Mouse (Mus musculus): ENCODE measurements around the gene Nckap5. TPM values are rescaled to one million over a fixed set of nuclear protein-coding genes. Genes with fewer than 3 reads are reported as not detected.

Gene Nckap5
- polyA plus RNA-seq, 1 experiment from 2014 or later = 4.8 TPM

- WGBS = 48% methylated on average over 4 of the region's 4 CpGs
- Histone ChIP-seq H3K27me3 (ENCODE audit: control insufficient read depth, insufficient read depth, low read length) (no peaks in the 10 kb centered on the region), H3K4me3 (replicated peaks; ENCODE audit: low read length) (no peak overlapping the region), H3K9ac (ENCODE audit: low read length) (no peak overlapping the region), H3K27ac (ENCODE audit: low read length) (no peak overlapping the region), H3K36me3 (ENCODE audit: control insufficient read depth, insufficient read depth, low read length) (no peaks in the 10 kb centered on the region), H3K4me2 (ENCODE audit: low read depth, low read length) (no peak overlapping the region), H3K4me1 (ENCODE audit: control insufficient read depth, insufficient read depth, low read length) (no peaks in the 10 kb centered on the region), H3K9me3 (replicated peaks; ENCODE audit: control insufficient read depth, low read length) (no peaks in the 10 kb centered on the region)
- ATAC-seq (ENCODE audit: insufficient read depth, low FRiP score) = no peak
Measured at GRCm38 (mm10) chr1:126391204-126391603, 439.4 kb downstream of the Nckap5 start.

- H3K4me2 ChIP-seq (ENCODE audit: low read depth, low read length) = no peak overlapping the region
- H3K36me3 ChIP-seq (ENCODE audit: control insufficient read depth, insufficient read depth, low read length) = no peaks in the 10 kb centered on the region
- no peaks in the 10 kb centered on the region for H3K27me3 ChIP-seq (ENCODE audit: control insufficient read depth, insufficient read depth, low read length)
- H3K9ac ChIP-seq (ENCODE audit: low read length) = no peak overlapping the region
- H3K27ac ChIP-seq (ENCODE audit: low read length) = no peak overlapping the region
- H3K4me3 ChIP-seq (replicated peaks; ENCODE audit: low read length) = no peak overlapping the region
- no peaks in the 10 kb centered on the region for H3K4me1 ChIP-seq (ENCODE audit: control insufficient read depth, insufficient read depth, low read length)
- 61% methylated on average over 9 of the region's 9 CpGs for WGBS
- no peaks in the 10 kb centered on the region for H3K9me3 ChIP-seq (replicated peaks; ENCODE audit: control insufficient read depth, low read length)
- ATAC-seq (ENCODE audit: insufficient read depth, low FRiP score) = no peak
Measured at GRCm38 (mm10) chr1:126377339-126377980, 453.1 kb downstream of the Nckap5 start.

GRCm38 (mm10) chr1:126366736-126367135 lies 463.9 kb downstream of the Nckap5 start:
- Histone ChIP-seq H3K36me3 (ENCODE audit: control insufficient read depth, insufficient read depth, low read length) (no peaks in the 10 kb centered on the region), H3K9ac (ENCODE audit: low read length) (no peak overlapping the region), H3K4me2 (ENCODE audit: low read depth, low read length) (no peak overlapping the region), H3K27me3 (ENCODE audit: control insufficient read depth, insufficient read depth, low read length) (no peaks in the 10 kb centered on the region), H3K9me3 (replicated peaks; ENCODE audit: control insufficient read depth, low read length) (no peaks in the 10 kb centered on the region), H3K4me1 (ENCODE audit: control insufficient read depth, insufficient read depth, low read length) (no peaks in the 10 kb centered on the region), H3K4me3 (replicated peaks; ENCODE audit: low read length) (no peak overlapping the region), H3K27ac (ENCODE audit: low read length) (no peak overlapping the region)
- WGBS = 55% methylated on average over 2 of the region's 2 CpGs
- no peak for ATAC-seq (ENCODE audit: insufficient read depth, low FRiP score)

- Histone ChIP-seq H3K27ac (ENCODE audit: low read length) (no peak overlapping the region), H3K4me3 (replicated peaks; ENCODE audit: low read length) (no peak overlapping the region), H3K4me1 (ENCODE audit: control insufficient read depth, insufficient read depth, low read length) (no peaks in the 10 kb centered on the region), H3K27me3 (ENCODE audit: control insufficient read depth, insufficient read depth, low read length) (no peaks in the 10 kb centered on the region), H3K36me3 (ENCODE audit: control insufficient read depth, insufficient read depth, low read length) (no peaks in the 10 kb centered on the region), H3K9me3 (replicated peaks; ENCODE audit: control insufficient read depth, low read length) (no peaks in the 10 kb centered on the region), H3K9ac (ENCODE audit: low read length) (no peak overlapping the region), H3K4me2 (ENCODE audit: low read depth, low read length) (no peak overlapping the region)
- 63% methylated on average over 6 of the region's 6 CpGs for WGBS
- ATAC-seq (ENCODE audit: insufficient read depth, low FRiP score) = no peak
Measured at GRCm38 (mm10) chr1:126364556-126364955, 466.0 kb downstream of the Nckap5 start.

- WGBS = 66% methylated on average over 6 of the region's 6 CpGs
- no peak overlapping the region for H3K9ac ChIP-seq (ENCODE audit: low read length)
Measured at GRCm38 (mm10) chr1:126360531-126361220, 469.9 kb downstream of the Nckap5 start.

GRCm38 (mm10) chr1:126360111-126360510 lies 470.5 kb downstream of the Nckap5 start:
- 87% methylated on average over 3 of the region's 3 CpGs for WGBS
- ATAC-seq (ENCODE audit: insufficient read depth, low FRiP score) = no peak

More at GRCm38 (mm10) chr1:126360531-126361220, 469.9 kb downstream of the Nckap5 start:
- Histone ChIP-seq H3K36me3 (ENCODE audit: control insufficient read depth, insufficient read depth, low read length) (no peaks in the 10 kb centered on the region), H3K4me3 (replicated peaks; ENCODE audit: low read length) (no peak overlapping the region), H3K27me3 (ENCODE audit: control insufficient read depth, insufficient read depth, low read length) (no peaks in the 10 kb centered on the region), H3K4me1 (ENCODE audit: control insufficient read depth, insufficient read depth, low read length) (no peaks in the 10 kb centered on the region), H3K27ac (ENCODE audit: low read length) (no peak overlapping the region), H3K9me3 (replicated peaks; ENCODE audit: control insufficient read depth, low read length) (no peaks in the 10 kb centered on the region), H3K4me2 (ENCODE audit: low read depth, low read length) (no peak overlapping the region)
- ATAC-seq (ENCODE audit: insufficient read depth, low FRiP score) = no peak

GRCm38 (mm10) chr1:126341806-126342205 lies 488.8 kb downstream of the Nckap5 start:
- no peak for ATAC-seq (ENCODE audit: insufficient read depth, low FRiP score)
- Histone ChIP-seq H3K27ac (ENCODE audit: low read length) (no peak overlapping the region), H3K36me3 (ENCODE audit: control insufficient read depth, insufficient read depth, low read length) (no peaks in the 10 kb centered on the region), H3K9me3 (replicated peaks; ENCODE audit: control insufficient read depth, low read length) (no peaks in the 10 kb centered on the region), H3K4me1 (ENCODE audit: control insufficient read depth, insufficient read depth, low read length) (no peaks in the 10 kb centered on the region), H3K4me3 (replicated peaks; ENCODE audit: low read length) (no peak overlapping the region), H3K9ac (ENCODE audit: low read length) (no peak overlapping the region), H3K27me3 (ENCODE audit: control insufficient read depth, insufficient read depth, low read length) (no peaks in the 10 kb centered on the region), H3K4me2 (ENCODE audit: low read depth, low read length) (no peak overlapping the region)
- 74% methylated on average over 2 of the region's 2 CpGs for WGBS

More at GRCm38 (mm10) chr1:126360111-126360510, 470.5 kb downstream of the Nckap5 start:
- Histone ChIP-seq H3K9ac (ENCODE audit: low read length) (no peak overlapping the region), H3K36me3 (ENCODE audit: control insufficient read depth, insufficient read depth, low read length) (no peaks in the 10 kb centered on the region), H3K4me1 (ENCODE audit: control insufficient read depth, insufficient read depth, low read length) (no peaks in the 10 kb centered on the region), H3K27me3 (ENCODE audit: control insufficient read depth, insufficient read depth, low read length) (no peaks in the 10 kb centered on the region), H3K27ac (ENCODE audit: low read length) (no peak overlapping the region), H3K4me3 (replicated peaks; ENCODE audit: low read length) (no peak overlapping the region), H3K4me2 (ENCODE audit: low read depth, low read length) (no peak overlapping the region), H3K9me3 (replicated peaks; ENCODE audit: control insufficient read depth, low read length) (no peaks in the 10 kb centered on the region)

GRCm38 (mm10) chr1:126339250-126339649 lies 491.3 kb downstream of the Nckap5 start:
- WGBS = 69% methylated on average over 3 of the region's 3 CpGs
- Histone ChIP-seq H3K27me3 (ENCODE audit: control insufficient read depth, insufficient read depth, low read length) (no peaks in the 10 kb centered on the region), H3K4me2 (ENCODE audit: low read depth, low read length) (no peak overlapping the region)

GRCm38 (mm10) chr1:126334202-126334601 lies 496.4 kb downstream of the Nckap5 start:
- Histone ChIP-seq H3K27me3 (ENCODE audit: control insufficient read depth, insufficient read depth, low read length) (no peaks in the 10 kb centered on the region), H3K4me3 (replicated peaks; ENCODE audit: low read length) (no peak overlapping the region), H3K9me3 (replicated peaks; ENCODE audit: control insufficient read depth, low read length) (no peaks in the 10 kb centered on the region), H3K4me2 (ENCODE audit: low read depth, low read length) (no peak overlapping the region), H3K9ac (ENCODE audit: low read length) (no peak overlapping the region), H3K4me1 (ENCODE audit: control insufficient read depth, insufficient read depth, low read length) (no peaks in the 10 kb centered on the region), H3K27ac (ENCODE audit: low read length) (no peak overlapping the region), H3K36me3 (ENCODE audit: control insufficient read depth, insufficient read depth, low read length) (no peaks in the 10 kb centered on the region)
- WGBS = 63% methylated on average over 4 of the region's 4 CpGs
- no peak for ATAC-seq (ENCODE audit: insufficient read depth, low FRiP score)

More at GRCm38 (mm10) chr1:126339250-126339649, 491.3 kb downstream of the Nckap5 start:
- no peak for ATAC-seq (ENCODE audit: insufficient read depth, low FRiP score)
- no peaks in the 10 kb centered on the region for H3K9me3 ChIP-seq (replicated peaks; ENCODE audit: control insufficient read depth, low read length)
- no peak overlapping the region for H3K9ac ChIP-seq (ENCODE audit: low read length)
- H3K4me1 ChIP-seq (ENCODE audit: control insufficient read depth, insufficient read depth, low read length) = no peaks in the 10 kb centered on the region
- H3K27ac ChIP-seq (ENCODE audit: low read length) = no peak overlapping the region
- no peaks in the 10 kb centered on the region for H3K36me3 ChIP-seq (ENCODE audit: control insufficient read depth, insufficient read depth, low read length)
- no peak overlapping the region for H3K4me3 ChIP-seq (replicated peaks; ENCODE audit: low read length)

All from stomach, embryonic 16.5 days (tissue).